ENCODE assay signal across 8 mouse cellular contexts in genomic region chr11:88172601-88173325, GRCm38 (mm10). TPM values are rescaled to one million over a fixed set of nuclear protein-coding genes. Genes with fewer than 3 reads are reported as not detected.
A peak's percentile ranks its signal among the peaks of the same experiment; 100 is the strongest.
DNase-seq lines count a peak whose midpoint lies in the region; ATAC-seq and TF ChIP-seq lines count a peak whose summit lies in the region.

No protein-coding gene starts in this region.

- 0 out of 2 replicates have a peak, but pooled peaks have one; percentile 6 for ATAC-seq in erythroid progenitor cell, adult 5-6 weeks (replicated peaks; ENCODE audit: low FRiP score, poor library complexity, severe bottlenecking)
- no peak; the same call in 1 of the 2 replicates for ATAC-seq in midbrain, postnatal 0 days (ENCODE audit: low FRiP score)

- no peak for TF ChIP-seq CTCF in midbrain, postnatal 0 days (IDR thresholded peaks at IDR 0.05)

- intact Hi-C loops in heart, postnatal 14 days (cut with DNase I): no loop called here

- peaks cover 6% of the 10 kb centered on the region for H3K36me3 ChIP-seq in midbrain, postnatal 0 days (ENCODE audit: insufficient read depth, low read length)

- no peaks in the 10 kb centered on the region for H3K27me3 ChIP-seq in midbrain, postnatal 0 days (ENCODE audit: insufficient read depth, low read length)

- 0 out of 2 replicates have a peak, but pooled peaks cover 5% of the 10 kb centered on the region for H3K4me1 ChIP-seq in midbrain, postnatal 0 days (ENCODE audit: insufficient read depth, low read length)

- no peaks in the 10 kb centered on the region for H3K9me3 ChIP-seq in midbrain, postnatal 0 days (ENCODE audit: low read length)

- no peak overlapping the region for H3K4me3 ChIP-seq in midbrain, postnatal 0 days (ENCODE audit: low read depth, low read length)

- peak; percentile 72 for DNase-seq in adrenal gland, adult 2 months
- DNase-seq in adrenal gland, postnatal 4 days (ENCODE audit: low spot score in 2 of 2): no peak
- DNase-seq in heart, postnatal 14 days: peak; percentile 67 to 74
- DNase-seq in kidney, postnatal 4 days: peak; percentile 73 to 84
- peak; percentile 48 for DNase-seq in midbrain, postnatal 0 days (ENCODE audit: low spot score)
- no peak for DNase-seq in right cerebral cortex, postnatal 4 days
- no peak for DNase-seq in T-cell, adult 2 months (ENCODE audit: low spot score)

- no peak overlapping the region for H3K9ac ChIP-seq in midbrain, postnatal 0 days (replicated peaks; ENCODE audit: low read length, poor library complexity, severe bottlenecking)

- no peak overlapping the region for H3K4me2 ChIP-seq in midbrain, postnatal 0 days (ENCODE audit: low read depth, low read length, poor library complexity, severe bottlenecking)

- WGBS in midbrain, postnatal 0 days: 39% methylated on average over 10 of the region's 10 CpGs

- no peak overlapping the region for H3K27ac ChIP-seq in midbrain, postnatal 0 days (ENCODE audit: low read depth, low read length)

RNA-seq across cellular contexts. Expression of gene Mrps23, which starts 31.4 kb away (rescaled TPM):
- 100 to 1,000 TPM; 194 to 208 TPM for total RNA-seq in adrenal gland, adult 2 months (2021)
- 44.9 and 51.2 TPM in 2 replicates for polyA plus RNA-seq in adrenal gland, adult 2 months (2012; rRNA removed)
- 100 to 1,000 TPM; 143 to 160 TPM for total RNA-seq in adrenal gland, postnatal 4 days (2021)
- 18.7 and 24.3 TPM in 2 replicates for total RNA-seq in erythroid progenitor cell, adult 5-6 weeks (2015; ENCODE audit: low replicate concordance)
- 15.8 and 23.1 TPM in 2 replicates for total RNA-seq in erythroid progenitor cell, adult 5-6 weeks (2017; ENCODE audit: low replicate concordance)
- 100 to 1,000 TPM; 226 to 277 TPM for total RNA-seq in heart, postnatal 14 days (2021)
- 29.4 and 35.5 TPM in 2 replicates for total RNA-seq in midbrain, postnatal 0 days (2014; rRNA removed)
- 63.0 and 63.2 TPM in 2 replicates for polyA plus RNA-seq in midbrain, postnatal 0 days (2015; fragmentation: Nextera tagmentation; extraction: Ambion mirVana)

Comparison
In these comparisons a context has a peak if more than half of its experiments do, and no peak if none do; other contexts are left out.
1. DNase-seq: peak in adrenal gland, adult 2 months (single experiment), heart, postnatal 14 days (2 of 2), kidney, postnatal 4 days (2 of 2) and midbrain, postnatal 0 days (single experiment); none in adrenal gland, postnatal 4 days (0 of 2), right cerebral cortex, postnatal 4 days (single experiment) and T-cell, adult 2 months (single experiment).